Mouse (Mus musculus): ENCODE data around the gene Mcrip1. TPM values are rescaled to one million over a fixed set of nuclear protein-coding genes. Genes with fewer than 3 reads are reported as not detected.

Gene Mcrip1
- polyA plus RNA-seq, 1 experiment from 2014 or later: 218 TPM

DNA sequence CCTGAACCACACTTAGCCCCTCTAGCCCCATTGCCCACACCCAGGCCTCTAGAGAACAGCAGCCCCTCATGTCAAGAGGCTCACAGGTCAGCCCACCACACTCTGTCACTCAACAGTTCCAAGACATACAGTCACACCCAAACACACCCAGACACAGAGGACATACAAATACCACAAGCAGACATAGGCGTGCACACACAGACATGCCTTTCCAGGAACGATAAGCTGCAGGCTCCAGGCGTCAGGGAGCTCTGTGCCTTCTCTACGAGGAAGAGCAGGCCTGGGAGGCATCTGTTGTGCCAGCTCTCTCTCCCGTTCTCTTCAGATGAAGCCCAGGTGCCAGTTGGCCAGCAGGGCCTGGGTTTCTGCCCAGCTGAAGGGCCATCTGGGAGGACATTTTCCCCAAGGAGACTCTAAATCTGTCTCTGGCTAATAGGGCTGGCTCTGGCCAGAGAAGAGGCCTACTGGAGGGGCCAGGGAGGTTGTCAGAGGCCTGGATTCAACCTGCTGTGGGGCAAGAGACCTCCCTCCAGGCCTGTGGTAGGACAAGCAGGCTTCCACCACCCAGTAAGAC is 28.5 kb downstream of the Mcrip1 start:
- H3K27me3 ChIP-seq (ENCODE audit: insufficient read depth, low read length): no peaks in the 10 kb centered on the region
- H3K4me2 ChIP-seq (ENCODE audit: low read length): no peak overlapping the region
- WGBS: 80% methylated on average over 5 of the region's 5 CpGs
- TF ChIP-seq CTCF (IDR thresholded peaks at IDR 0.05; ENCODE audit: low read depth): no peak
- no peak overlapping the region for H3K4me3 ChIP-seq (replicated peaks; ENCODE audit: low read depth, low read length)
- 0 out of 2 replicates have a peak, but pooled peaks cover 10% of the 10 kb centered on the region for H3K4me1 ChIP-seq (replicated peaks; ENCODE audit: insufficient read depth, low read length)
- H3K36me3 ChIP-seq (ENCODE audit: insufficient read depth, low read length): no peaks in the 10 kb centered on the region
- no peaks in the 10 kb centered on the region for H3K9me3 ChIP-seq (replicated peaks; ENCODE audit: low read length)
- ATAC-seq (replicated peaks; ENCODE audit: low FRiP score, low read depth) (no peak), DNase-seq (ENCODE audit: low spot score) (no peak)
- no peak overlapping the region; the same call in 1 of the 2 replicates for H3K27ac ChIP-seq
- H3K9ac ChIP-seq (ENCODE audit: low read depth, low read length): no peak overlapping the region

DNA sequence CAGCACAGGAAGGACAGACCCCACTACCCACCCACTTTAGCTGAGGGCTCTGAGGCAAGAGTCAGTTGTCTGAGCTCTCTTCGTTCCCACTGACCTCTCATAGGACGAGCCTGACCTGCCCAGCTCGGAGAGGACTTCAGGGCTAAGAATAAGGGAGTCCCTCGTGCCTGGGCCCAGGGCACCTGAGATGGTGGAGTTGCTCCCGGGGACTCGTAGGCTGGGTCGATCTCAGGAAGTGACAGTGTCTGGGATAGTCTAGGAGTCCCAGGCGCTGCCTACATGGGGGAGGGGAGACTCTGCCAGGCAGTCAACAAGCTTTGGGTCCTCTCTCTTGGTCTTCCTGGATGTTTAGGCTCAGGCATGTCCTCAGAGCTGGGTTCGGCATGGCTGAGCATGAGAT is 29.0 kb downstream of the Mcrip1 start:
- no peak overlapping the region for H3K27ac ChIP-seq
- 81% methylated on average over 9 of the region's 9 CpGs for WGBS
- TF ChIP-seq CTCF (IDR thresholded peaks at IDR 0.05; ENCODE audit: low read depth): no peak
- no peak overlapping the region for H3K4me2 ChIP-seq (ENCODE audit: low read length)
- no peak overlapping the region for H3K4me3 ChIP-seq (replicated peaks; ENCODE audit: low read depth, low read length)
- no peaks in the 10 kb centered on the region for H3K9me3 ChIP-seq (replicated peaks; ENCODE audit: low read length)
- no peak overlapping the region for H3K9ac ChIP-seq (ENCODE audit: low read depth, low read length)
- 0 out of 2 replicates have a peak, but pooled peaks cover 10% of the 10 kb centered on the region for H3K4me1 ChIP-seq (replicated peaks; ENCODE audit: insufficient read depth, low read length)
- DNase-seq (ENCODE audit: low spot score) (no peak), ATAC-seq (replicated peaks; ENCODE audit: low FRiP score, low read depth) (no peak)
- H3K36me3 ChIP-seq (ENCODE audit: insufficient read depth, low read length): no peaks in the 10 kb centered on the region
- no peaks in the 10 kb centered on the region for H3K27me3 ChIP-seq (ENCODE audit: insufficient read depth, low read length)

DNA sequence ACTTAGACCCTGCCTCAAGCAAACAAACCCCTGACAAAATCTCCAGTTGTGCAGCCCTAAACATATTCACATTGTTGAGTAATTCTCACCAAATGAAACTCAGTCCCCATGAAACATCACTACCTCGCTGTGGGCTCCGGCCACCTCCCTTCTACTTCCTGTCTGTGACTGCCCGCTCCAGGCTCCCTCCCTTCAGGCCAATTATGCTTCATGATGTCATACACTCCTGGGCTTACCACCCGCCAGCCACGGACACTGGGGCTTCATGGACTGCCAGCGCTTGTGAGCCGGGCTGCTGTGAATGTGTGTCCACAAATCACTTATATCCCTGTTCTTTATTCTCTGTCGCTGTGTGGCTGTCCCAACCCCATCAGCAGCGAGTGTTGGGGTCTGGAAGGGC is 29.8 kb downstream of the Mcrip1 start:
- H3K9me3 ChIP-seq (replicated peaks; ENCODE audit: low read length): no peaks in the 10 kb centered on the region
- H3K4me2 ChIP-seq (ENCODE audit: low read length): peak overlapping the region; percentile 32; the same call in 1 of the 2 replicates
- H3K36me3 ChIP-seq (ENCODE audit: insufficient read depth, low read length): no peaks in the 10 kb centered on the region
- 25% methylated on average over 9 of the region's 9 CpGs for WGBS
- no peak overlapping the region for H3K4me3 ChIP-seq (replicated peaks; ENCODE audit: low read depth, low read length)
- no peaks in the 10 kb centered on the region for H3K27me3 ChIP-seq (ENCODE audit: insufficient read depth, low read length)
- peak overlapping the region; percentile 54; the same call in 1 of the 2 replicates for H3K27ac ChIP-seq
- no peak for TF ChIP-seq CTCF (IDR thresholded peaks at IDR 0.05; ENCODE audit: low read depth)
- peak; percentile 78 for DNase-seq (ENCODE audit: low spot score)
- H3K9ac ChIP-seq (ENCODE audit: low read depth, low read length): peak overlapping the region; percentile 31; the same call in 1 of the 2 replicates
- 0 out of 2 replicates have a peak, but pooled peaks cover 10% of the 10 kb centered on the region for H3K4me1 ChIP-seq (replicated peaks; ENCODE audit: insufficient read depth, low read length)
- ATAC-seq (replicated peaks; ENCODE audit: low FRiP score, low read depth): 0 out of 2 replicates have a peak, but pooled peaks have one; percentile 31

DNA sequence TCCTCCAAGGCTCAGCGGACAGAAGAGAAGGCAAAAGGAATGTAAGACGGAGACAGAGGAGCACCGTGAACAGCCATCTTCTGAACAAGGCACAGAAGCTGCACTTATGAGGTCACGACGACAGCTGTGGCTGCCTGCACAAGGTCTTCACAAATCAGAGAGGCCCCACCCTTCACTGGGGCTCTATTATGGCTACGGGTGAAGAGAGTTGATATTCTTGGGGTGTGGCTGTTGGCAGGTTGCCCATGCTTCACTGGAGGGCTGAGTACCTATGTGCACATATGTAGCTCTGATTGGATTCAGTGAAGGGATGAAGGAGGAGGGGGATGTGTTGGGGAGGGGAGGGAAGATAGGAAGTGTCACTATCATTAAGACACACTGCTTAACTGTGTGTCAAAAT is 31.0 kb downstream of the Mcrip1 start:
- 57% methylated on average over 6 of the region's 6 CpGs for WGBS
- no peak for ATAC-seq (replicated peaks; ENCODE audit: low FRiP score, low read depth)
- no peaks in the 10 kb centered on the region for H3K36me3 ChIP-seq (ENCODE audit: insufficient read depth, low read length)

DNA sequence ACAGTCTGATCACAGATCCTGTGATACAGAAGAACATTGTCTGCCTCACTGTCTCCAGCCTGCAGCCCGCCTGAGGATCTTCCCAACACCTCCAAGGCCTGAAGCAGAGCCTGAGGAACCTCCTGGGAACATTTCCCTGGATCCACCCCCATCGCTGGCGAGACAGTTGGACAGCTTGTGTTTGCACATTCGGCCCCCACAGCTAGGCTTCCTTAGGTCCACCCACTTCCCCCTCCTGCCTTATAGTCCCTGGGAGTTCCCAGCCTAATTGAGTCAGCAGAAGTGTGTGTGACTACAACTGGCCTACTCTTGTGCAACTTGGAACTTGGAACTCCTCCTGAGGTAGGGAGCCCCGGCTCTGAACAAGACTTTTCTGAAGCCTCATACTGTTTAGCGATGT is 31.5 kb downstream of the Mcrip1 start:
- Histone ChIP-seq H3K4me3 (replicated peaks; ENCODE audit: low read depth, low read length) (no peak overlapping the region), H3K9me3 (replicated peaks; ENCODE audit: low read length) (no peaks in the 10 kb centered on the region), H3K27ac (no peak overlapping the region), H3K4me2 (ENCODE audit: low read length) (no peak overlapping the region), H3K4me1 (replicated peaks; ENCODE audit: insufficient read depth, low read length) (0 out of 2 replicates have a peak, but pooled peaks cover 10% of the 10 kb centered on the region), H3K36me3 (ENCODE audit: insufficient read depth, low read length) (no peaks in the 10 kb centered on the region), H3K27me3 (ENCODE audit: insufficient read depth, low read length) (no peaks in the 10 kb centered on the region), H3K9ac (ENCODE audit: low read depth, low read length) (no peak overlapping the region)
- DNase-seq (ENCODE audit: low spot score) (peak; percentile 35), ATAC-seq (replicated peaks; ENCODE audit: low FRiP score, low read depth) (no peak)
- TF ChIP-seq CTCF (IDR thresholded peaks at IDR 0.05; ENCODE audit: low read depth): no peak
- whole genome bisulfite sequencing: 53% methylated on average over 6 of the region's 6 CpGs

More for the DNA sequence above, 31.0 kb downstream of the Mcrip1 start:
- Histone ChIP-seq H3K9ac (ENCODE audit: low read depth, low read length) (no peak overlapping the region), H3K9me3 (replicated peaks; ENCODE audit: low read length) (no peaks in the 10 kb centered on the region), H3K27me3 (ENCODE audit: insufficient read depth, low read length) (no peaks in the 10 kb centered on the region), H3K4me3 (replicated peaks; ENCODE audit: low read depth, low read length) (no peak overlapping the region), H3K27ac (no peak overlapping the region), H3K4me2 (ENCODE audit: low read length) (no peak overlapping the region), H3K4me1 (replicated peaks; ENCODE audit: insufficient read depth, low read length) (0 out of 2 replicates have a peak, but pooled peaks cover 10% of the 10 kb centered on the region)
- TF ChIP-seq CTCF (IDR thresholded peaks at IDR 0.05; ENCODE audit: low read depth): no peak
- no peak for DNase-seq (ENCODE audit: low spot score)

DNA sequence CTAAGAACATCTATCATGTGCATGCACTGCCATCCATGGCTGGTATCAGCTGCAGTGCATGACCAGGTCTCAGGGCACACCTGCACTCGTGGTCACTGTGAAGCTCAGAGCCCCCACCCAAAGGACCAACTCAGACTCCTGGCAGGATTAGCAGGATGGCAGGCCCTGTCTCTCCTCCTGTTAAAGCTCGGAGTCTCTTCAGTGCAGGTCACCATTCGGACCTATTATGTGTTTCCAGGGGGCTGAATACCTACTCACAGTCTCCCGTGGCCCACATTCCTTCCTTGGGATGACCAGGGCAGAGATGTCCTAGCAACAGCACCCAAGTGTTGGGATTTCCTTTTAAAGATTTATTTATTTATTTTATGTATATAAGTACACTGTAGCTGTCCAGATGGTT is 32.4 kb downstream of the Mcrip1 start:
- no peak for TF ChIP-seq CTCF (IDR thresholded peaks at IDR 0.05; ENCODE audit: low read depth)
- Histone ChIP-seq H3K9me3 (replicated peaks; ENCODE audit: low read length) (no peaks in the 10 kb centered on the region), H3K27me3 (ENCODE audit: insufficient read depth, low read length) (no peaks in the 10 kb centered on the region), H3K4me3 (replicated peaks; ENCODE audit: low read depth, low read length) (no peak overlapping the region), H3K9ac (ENCODE audit: low read depth, low read length) (no peak overlapping the region), H3K27ac (no peak overlapping the region), H3K36me3 (ENCODE audit: insufficient read depth, low read length) (no peaks in the 10 kb centered on the region), H3K4me1 (replicated peaks; ENCODE audit: insufficient read depth, low read length) (0 out of 2 replicates have a peak, but pooled peaks cover 10% of the 10 kb centered on the region), H3K4me2 (ENCODE audit: low read length) (no peak overlapping the region)
- DNase-seq (ENCODE audit: low spot score) (no peak), ATAC-seq (replicated peaks; ENCODE audit: low FRiP score, low read depth) (no peak)
- WGBS: 90% methylated on average over 4 of the region's 4 CpGs
